Mouse (Mus musculus) MEL (cell line): ENCODE results near the gene Dyrk1a. TPM values are rescaled to one million over a fixed set of nuclear protein-coding genes. Genes with fewer than 3 reads are reported as not detected.

Source experiments
- DNase-seq: peaks from one replicate; pipeline ENCODE4 v3.0.0; 2011; ENCODE audit warnings: low read depth, low spot score
- H3K27ac ChIP-seq: 2 replicates; pipeline ENCODE4 v1.5.1; 2012; ENCODE audit warnings: low read depth, mild to moderate bottlenecking, control low read depth, low read length, moderate library complexity; ENCODE audit not compliant: control insufficient read depth
- H3K27me3 ChIP-seq, 2 experiments: fragments of 150-350 bp in 1 of 2; sonication (generic) in 1 of 2; 2 replicates each; pipeline ENCODE4 v1.6.1; 2012; ENCODE audit warnings: low read length in 2 of 2, mild to moderate bottlenecking in 2 of 2, improper control_type of control experiment in 1 of 2, moderate library complexity in 1 of 2; ENCODE audit not compliant: insufficient read depth in 2 of 2, control insufficient read depth in 1 of 2
- H3K36me3 ChIP-seq, 2 experiments: 2 replicates each; pipeline ENCODE4 v1.6.1; 2012 to 2014; ENCODE audit warnings: low read length in 2 of 2, improper control_type of control experiment in 1 of 2, inconsistent platforms in 1 of 2, mild to moderate bottlenecking in 1 of 2; ENCODE audit not compliant: insufficient read depth in 2 of 2, control insufficient read depth in 1 of 2
- H3K4me1 ChIP-seq, 2 experiments: fragments of 150-350 bp in 1 of 2; sonication (generic) in 1 of 2; 2 replicates each; pipeline ENCODE4 v1.6.1; 2012; ENCODE audit warnings: low read length in 2 of 2, improper control_type of control experiment in 1 of 2, mild to moderate bottlenecking in 1 of 2; ENCODE audit not compliant: insufficient read depth in 2 of 2, control insufficient read depth in 1 of 2
- H3K4me3 ChIP-seq, 2 experiments: fragments of 150-350 bp in 1 of 2; sonication (generic) in 1 of 2; 2 replicates each; pipeline ENCODE4 v1.5.1; 2012; ENCODE audit warnings: low read depth in 2 of 2, low read length in 2 of 2, mild to moderate bottlenecking in 2 of 2, moderate library complexity in 2 of 2, control low read depth in 1 of 2, improper control_type of control experiment in 1 of 2; ENCODE audit not compliant: control insufficient read depth in 1 of 2, insufficient read depth in 1 of 2
- H3K79me2 ChIP-seq: 2 replicates; pipeline ENCODE4 v1.6.1; 2012; ENCODE audit warnings: mild to moderate bottlenecking, low read length, moderate library complexity; ENCODE audit not compliant: control insufficient read depth, poor library complexity, insufficient read depth
- H3K9ac ChIP-seq: 2 replicates; pipeline ENCODE4 v1.6.1; 2012; ENCODE audit warnings: low read depth, mild to moderate bottlenecking, control low read depth, low read length, moderate library complexity; ENCODE audit not compliant: control insufficient read depth, poor library complexity, severe bottlenecking
- H3K9me3 ChIP-seq: fragments of 150-350 bp; sonication (generic); replicated peaks from 2 replicates; pipeline ENCODE4 v1.6.1; 2012; ENCODE audit warnings: mild to moderate bottlenecking, low read length, improper control_type of control experiment, moderate library complexity; ENCODE audit not compliant: insufficient read depth
- BHLHE40 ChIP-seq: IDR thresholded peaks from 2 replicates; pipeline ENCODE4 v1.6.1; 2012; ENCODE audit warnings: low read depth, mild to moderate bottlenecking, inconsistent platforms, low read length, improper control_type of control experiment, borderline replicate concordance
- CHD1 ChIP-seq: IDR thresholded peaks from 2 replicates; pipeline ENCODE4 v1.6.1; 2012; ENCODE audit warnings: low read depth, mild to moderate bottlenecking, inconsistent platforms, low read length, improper control_type of control experiment
- CHD2 ChIP-seq: IDR thresholded peaks from 2 replicates; pipeline ENCODE4 v1.6.1; 2011; ENCODE audit warnings: low read length, improper control_type of control experiment
- E2F4 ChIP-seq: IDR thresholded peaks from 2 replicates; pipeline ENCODE4 v1.6.1; 2011; ENCODE audit warnings: low read depth, low read length, improper control_type of control experiment, borderline replicate concordance
- ELF1 ChIP-seq: IDR thresholded peaks from 2 replicates; pipeline ENCODE4 v1.6.1; 2014; ENCODE audit warnings: low read depth, mild to moderate bottlenecking, inconsistent platforms, low read length, improper control_type of control experiment, moderate library complexity
- EP300 ChIP-seq, 2 experiments: IDR thresholded peaks; 2 replicates each; pipeline ENCODE4 v1.6.1; 2011; ENCODE audit warnings: improper control_type of control experiment in 2 of 2, low read length in 2 of 2, low read depth in 1 of 2, mild to moderate bottlenecking in 1 of 2
- ETS1 ChIP-seq: IDR thresholded peaks from 2 replicates; pipeline ENCODE4 v1.6.1; 2012; ENCODE audit warnings: low read depth, mild to moderate bottlenecking, inconsistent platforms, low read length, improper control_type of control experiment, moderate library complexity
- GATA1 ChIP-seq: IDR thresholded peaks from 2 replicates; pipeline ENCODE4 v1.6.1; 2011; ENCODE audit warnings: low read depth, low read length, improper control_type of control experiment
- HCFC1 ChIP-seq: IDR thresholded peaks from 2 replicates; pipeline ENCODE4 v1.6.1; 2012; ENCODE audit warnings: low read depth, mild to moderate bottlenecking, inconsistent platforms, low read length, improper control_type of control experiment, moderate library complexity
- JUND ChIP-seq: IDR thresholded peaks from 2 replicates; pipeline ENCODE4 v1.6.1; 2011; ENCODE audit warnings: low read depth, mild to moderate bottlenecking, improper control_type of control experiment, low read length
- MAFK ChIP-seq: IDR thresholded peaks from 2 replicates; pipeline ENCODE4 v1.6.1; 2011; ENCODE audit warnings: low read depth, mild to moderate bottlenecking, low read length, improper control_type of control experiment, borderline replicate concordance
- MAX ChIP-seq: IDR thresholded peaks from 2 replicates; pipeline ENCODE4 v1.6.1; 2011; ENCODE audit warnings: low read length, improper control_type of control experiment
- MXI1 ChIP-seq: IDR thresholded peaks from 2 replicates; pipeline ENCODE4 v1.6.1; 2011; ENCODE audit warnings: mild to moderate bottlenecking, low read depth, low read length, improper control_type of control experiment
- MYB ChIP-seq: IDR thresholded peaks from 2 replicates; pipeline ENCODE4 v1.6.1; 2011; ENCODE audit warnings: mild to moderate bottlenecking, low read depth, low read length, improper control_type of control experiment
- NELFE ChIP-seq: IDR thresholded peaks from 2 replicates; pipeline ENCODE4 v1.6.1; 2011; ENCODE audit warnings: low read depth, low read length, improper control_type of control experiment
- NRF1 ChIP-seq: IDR thresholded peaks from 2 replicates; pipeline ENCODE4 v1.6.1; 2014; ENCODE audit warnings: low read depth, mild to moderate bottlenecking, inconsistent platforms, low read length, improper control_type of control experiment, moderate library complexity; ENCODE audit not compliant: poor library complexity, insufficient read depth, severe bottlenecking
- POLR2A ChIP-seq, 2 experiments: IDR thresholded peaks; 2 replicates each; pipeline ENCODE4 v1.6.1; 2011 to 2012; ENCODE audit warnings: low read length in 2 of 2, mild to moderate bottlenecking in 2 of 2, control low read depth in 1 of 2, improper control_type of control experiment in 1 of 2, low read depth in 1 of 2, moderate library complexity in 1 of 2; ENCODE audit not compliant: control insufficient read depth in 1 of 2, insufficient read depth in 1 of 2, poor library complexity in 1 of 2
- POLR2AphosphoS5 ChIP-seq: IDR thresholded peaks from 2 replicates; pipeline ENCODE4 v1.6.1; 2012; ENCODE audit warnings: low read depth, borderline replicate concordance, mild to moderate bottlenecking, inconsistent platforms, low read length, moderate library complexity, mixed read lengths
- RAD21 ChIP-seq: IDR thresholded peaks from 2 replicates; pipeline ENCODE4 v1.6.1; 2011; ENCODE audit warnings: mild to moderate bottlenecking, low read depth, low read length, improper control_type of control experiment
- RCOR1 ChIP-seq: IDR thresholded peaks from 2 replicates; pipeline ENCODE4 v1.6.1; 2012; ENCODE audit warnings: low read depth, mild to moderate bottlenecking, inconsistent platforms, low read length, improper control_type of control experiment
- SIN3A ChIP-seq: IDR thresholded peaks from 2 replicates; pipeline ENCODE4 v1.6.1; 2012; ENCODE audit warnings: low read length, improper control_type of control experiment, inconsistent platforms
- TBP ChIP-seq: IDR thresholded peaks from 2 replicates; pipeline ENCODE4 v1.8.0; 2011; ENCODE audit warnings: low read depth, low read length, improper control_type of control experiment
- USF2 ChIP-seq, 2 experiments: IDR thresholded peaks; 2 replicates each; pipeline ENCODE4 v1.6.1; 2011 to 2012; ENCODE audit warnings: improper control_type of control experiment in 2 of 2, low read length in 2 of 2, borderline replicate concordance in 1 of 2, inconsistent platforms in 1 of 2, low read depth in 1 of 2, mild to moderate bottlenecking in 1 of 2; ENCODE audit not compliant: insufficient read depth in 1 of 2
- ZC3H11A ChIP-seq: IDR thresholded peaks from 2 replicates; pipeline ENCODE4 v1.6.1; 2012; ENCODE audit warnings: low read depth, mild to moderate bottlenecking, inconsistent platforms, low read length, improper control_type of control experiment
- polyA plus RNA-seq, 2 experiments: library from polyadenylated mRNA; stranded (reverse) in 1 of 2; unstranded in 1 of 2; fragments of >175 nt in 1 of 2; fragments of >200 nt in 1 of 2; gene quantifications; 2 replicates each; pipeline versions ENCODE4 v1.2.1 to v1.2.4; 2012; ENCODE audit warnings: low replicate concordance in 2 of 2, low read depth in 1 of 2; ENCODE audit not compliant: insufficient read length in 2 of 2, insufficient read depth in 1 of 2, missing spikeins in 1 of 2
- total RNA-seq: library from RNA; depleted of rRNA; stranded (reverse); fragments of 300-350 nt; gene quantifications from 2 replicates; pipeline ENCODE4 v1.2.3, GENCODE M21; 2012

The Dyrk1a gene
- total and polyA plus RNA-seq, 3 experiments, result 22.6 to 126 (median 34.7) TPM

GRCm38 (mm10) chr16:94628976-94629729, 59.3 kb downstream of the Dyrk1a start:
- Histone ChIP-seq H3K9ac (no peak overlapping the region), H3K79me2 (peaks cover 44% of the 10 kb centered on the region), H3K4me3 (no peak overlapping the region), H3K27ac (no peak overlapping the region), H3K4me1 (peaks cover 6 to 13% of the 10 kb centered on the region in 2 experiments), H3K36me3 (peaks cover 4 to 15% of the 10 kb centered on the region in 2 experiments; a peak in 3 of 4 replicates), H3K27me3 (no peaks in the 10 kb centered on the region), H3K9me3 (no peaks in the 10 kb centered on the region)
- TF ChIP-seq TBP (no peak), RAD21 (no peak), E2F4 (no peak)
- peak; percentile 39 for DNase-seq

- H3K27me3 ChIP-seq, result no peaks in the 10 kb centered on the region
- H3K4me1 ChIP-seq, result peaks cover 3 to 13% of the 10 kb centered on the region in 2 experiments; a peak in 3 of 4 replicates
- TF ChIP-seq ETS1 (peak; percentile 41; the same call in 1 of the 2 replicates), NRF1 (0 out of 2 replicates have a peak, but pooled peaks have one; percentile 20), MXI1 (peak; percentile 53; the same call in 1 of the 2 replicates), MAFK (0 out of 2 replicates have a peak, but pooled peaks have one; percentile 11), CHD2 (peak; percentile 86), GATA1 (peak; percentile 64), EP300 (IDR thresholded peaks at IDR 0.05; ENCODE audit: low read depth in 1 of 2, low read length in 2 of 2) (peak; percentile 29 to 43; a peak in 2 of 4 replicates), ZC3H11A (no peak), SIN3A (peak; percentile 76), JUND (no peak), POLR2A (IDR thresholded peaks at IDR 0.05; ENCODE audit: control insufficient read depth in 1 of 2, insufficient read depth in 1 of 2, low read depth in 1 of 2, low read length in 2 of 2, poor library complexity in 1 of 2) (no peak), MAX (peak; percentile 66), POLR2AphosphoS5 (no peak), NELFE (peak; percentile 6; the same call in 1 of the 2 replicates), USF2 (IDR thresholded peaks at IDR 0.05; ENCODE audit: borderline replicate concordance in 1 of 2, insufficient read depth in 1 of 2, low read depth in 1 of 2, low read length in 2 of 2) (no peak), TBP (0 out of 2 replicates have a peak, but pooled peaks have one; percentile 19), MYB (peak; percentile 21; the same call in 1 of the 2 replicates), RCOR1 (no peak; the same call in 1 of the 2 replicates), HCFC1 (peak; percentile 32; the same call in 1 of the 2 replicates), BHLHE40 (0 out of 2 replicates have a peak, but pooled peaks have one; percentile 26), ELF1 (0 out of 2 replicates have a peak, but pooled peaks have one; percentile 25), CHD1 (no peak)
- TF ChIP-seq, all 39 proteins: peak for 15
- peaks cover 41% of the 10 kb centered on the region for H3K79me2 ChIP-seq
- peak; percentile 95 for DNase-seq
- H3K4me3 ChIP-seq, result peak overlapping the region in 1 of 2 experiments; percentile 34; a peak in 1 of 4 replicates
- peaks cover 2 to 15% of the 10 kb centered on the region in 2 experiments; a peak in 3 of 4 replicates for H3K36me3 ChIP-seq
- no peak overlapping the region for H3K9ac ChIP-seq
- H3K27ac ChIP-seq, result no peak overlapping the region
- no peaks in the 10 kb centered on the region for H3K9me3 ChIP-seq
Measured at GRCm38 (mm10) chr16:94631984-94632383, 62.2 kb downstream of the Dyrk1a start.
